Mouse (Mus musculus) liver, embryonic 12.5 days (tissue): ENCODE results near the gene Csf3. TPM values are rescaled to one million over a fixed set of nuclear protein-coding genes. Genes with fewer than 3 reads are reported as not detected.
A peak's percentile ranks its signal among the peaks of the same experiment; 100 is the strongest.
"Not testable (repeated sequence)": the region's sequence is repeated elsewhere in the genome, so short reads cannot be mapped to it uniquely, and the experiment has no call there.

Experiments used
- ATAC-seq: fragments of 200-750 bp; cut with Nextera tagmentation; 2 replicates; pipeline ENCODE4 v1.8.0; 2017; ENCODE audit warnings: moderate number of reproducible peaks, mild to moderate bottlenecking, moderate library complexity
- H3K27ac ChIP-seq: fragments of 300-500 bp; sonication (generic); 2 replicates; pipeline ENCODE4 v1.5.1; 2016; ENCODE audit warnings: mild to moderate bottlenecking
- H3K27me3 ChIP-seq: fragments of 300-500 bp; sonication (generic); replicated peaks from 2 replicates; pipeline ENCODE4 v1.6.1; 2016; ENCODE audit warnings: mild to moderate bottlenecking, moderate library complexity
- H3K36me3 ChIP-seq: fragments of 300-500 bp; sonication (generic); 2 replicates; pipeline ENCODE4 v1.6.1; 2016; ENCODE audit warnings: mild to moderate bottlenecking, moderate library complexity
- H3K4me1 ChIP-seq: fragments of 300-500 bp; sonication (generic); 2 replicates; pipeline ENCODE4 v1.6.1; 2016
- H3K4me2 ChIP-seq: fragments of 300-500 bp; sonication (generic); 2 replicates; pipeline ENCODE4 v1.6.1; 2016; ENCODE audit warnings: mild to moderate bottlenecking, moderate library complexity
- H3K4me3 ChIP-seq: fragments of 300-500 bp; sonication (generic); 2 replicates; pipeline ENCODE4 v1.5.1; 2016; ENCODE audit warnings: mild to moderate bottlenecking, moderate library complexity
- H3K9ac ChIP-seq: fragments of 300-500 bp; sonication (generic); 2 replicates; pipeline ENCODE4 v1.6.1; 2016; ENCODE audit warnings: mild to moderate bottlenecking, moderate library complexity
- H3K9me3 ChIP-seq: fragments of 300-500 bp; sonication (generic); replicated peaks from 2 replicates; pipeline ENCODE4 v1.6.1; 2016; ENCODE audit warnings: mild to moderate bottlenecking, moderate library complexity
- WGBS: fragments of 180-500 bp; shearing (Covaris S2); methylation state at CpG from one replicate; pipeline ENCODE4 v1.1.7; 2016; ENCODE audit not compliant: insufficient replicate concordance; 5-methylcytosine and 5-hydroxymethylcytosine counted together
- polyA plus RNA-seq: library from polyadenylated mRNA; unstranded; fragments of >200 nt; fragmentation: Nextera tagmentation; extraction: Ambion mirVana; gene quantifications from 2 replicates; pipeline ENCODE4 v1.2.1, GENCODE M21; 2016

Csf3 gene
- not detected in 2 replicates for polyA plus RNA-seq

- peaks cover 30% of the 10 kb centered on the region for H3K36me3 ChIP-seq
- no peak within 1 kb of the TSS for H3K27ac ChIP-seq
- peaks cover 6% of the 10 kb centered on the region for H3K4me1 ChIP-seq
- no peak for ATAC-seq
- H3K9ac ChIP-seq: no peak within 1 kb of the TSS
- WGBS: 51% methylated on average over 10 of the region's 10 CpGs
- no peaks in the 10 kb centered on the region for H3K9me3 ChIP-seq
- H3K27me3 ChIP-seq: peaks cover 15% of the 10 kb centered on the region
- no peak within 1 kb of the TSS for H3K4me3 ChIP-seq
- no peak within 1 kb of the TSS for H3K4me2 ChIP-seq
These were observed at the start of gene Csf3 for GRCm38 (mm10) chr11:98701213-98701670. Gene Csf3, plus strand, starts transcription at chr11:98701263.

- H3K9ac ChIP-seq, H3K27ac ChIP-seq, H3K4me3 ChIP-seq, H3K4me2 ChIP-seq, H3K4me1 ChIP-seq, H3K36me3 ChIP-seq, H3K9me3 ChIP-seq: not testable (repeated sequence)
- WGBS: 8% methylated on average over 7 of the region's 7 CpGs
- 0 out of 2 replicates have a peak, but pooled peaks have one; percentile 24 for ATAC-seq
- peaks cover 41% of the 10 kb centered on the region for H3K27me3 ChIP-seq
These were observed 46.0 kb upstream of the Csf3 start for GRCm38 (mm10) chr11:98655076-98655475.

- Histone ChIP-seq H3K4me2 (no peak overlapping the region), H3K4me3 (no peak overlapping the region), H3K36me3 (no peaks in the 10 kb centered on the region), H3K9me3 (no peaks in the 10 kb centered on the region), H3K4me1 (no peaks in the 10 kb centered on the region), H3K9ac (no peak overlapping the region), H3K27me3 (peaks cover 51% of the 10 kb centered on the region), H3K27ac (no peak overlapping the region)
- WGBS: 8% methylated on average over 6 of the region's 6 CpGs
- no peak for ATAC-seq
These were observed 40.5 kb upstream of the Csf3 start for GRCm38 (mm10) chr11:98660517-98660916.

GRCm38 (mm10) chr11:98664091-98664490 lies 37.0 kb upstream of the Csf3 start, which contains the start of gene Gsdma:
Gene Gsdma, plus strand, starts transcription at chr11:98664351.
- H3K27me3 ChIP-seq: peaks cover 72% of the 10 kb centered on the region
- H3K4me3 ChIP-seq: no peak within 1 kb of the TSS
- H3K9ac ChIP-seq: no peak within 1 kb of the TSS
- no peak within 1 kb of the TSS for H3K4me2 ChIP-seq
- no peak within 1 kb of the TSS for H3K27ac ChIP-seq
- H3K36me3 ChIP-seq: no peaks in the 10 kb centered on the region
- WGBS: 17% methylated on average over 4 of the region's 4 CpGs
- no peaks in the 10 kb centered on the region for H3K4me1 ChIP-seq
- no peak for ATAC-seq
- no peaks in the 10 kb centered on the region for H3K9me3 ChIP-seq

GRCm38 (mm10) chr11:98668984-98669383 lies 32.1 kb upstream of the Csf3 start:
- no peak overlapping the region for H3K9ac ChIP-seq
- no peak overlapping the region for H3K4me3 ChIP-seq
- no peak overlapping the region for H3K4me2 ChIP-seq
- peaks cover 67% of the 10 kb centered on the region for H3K27me3 ChIP-seq
- 23% methylated on average over 2 of the region's 2 CpGs for WGBS
- H3K4me1 ChIP-seq: peaks cover 20% of the 10 kb centered on the region
- no peak overlapping the region for H3K27ac ChIP-seq
- H3K36me3 ChIP-seq: no peaks in the 10 kb centered on the region
- no peaks in the 10 kb centered on the region for H3K9me3 ChIP-seq
- no peak for ATAC-seq

GRCm38 (mm10) chr11:98671284-98671815 lies 29.7 kb upstream of the Csf3 start:
- Histone ChIP-seq H3K9me3 (no peaks in the 10 kb centered on the region), H3K9ac (no peak overlapping the region), H3K36me3 (no peaks in the 10 kb centered on the region), H3K27ac (no peak overlapping the region), H3K4me3 (no peak overlapping the region), H3K4me2 (no peak overlapping the region), H3K4me1 (peaks cover 20% of the 10 kb centered on the region), H3K27me3 (peaks cover 54% of the 10 kb centered on the region)
- 37% methylated on average over 3 of the region's 3 CpGs for WGBS
- ATAC-seq: no peak

GRCm38 (mm10) chr11:98671857-98672256 lies 29.2 kb upstream of the Csf3 start:
- peak; percentile 57; the same call in 1 of the 2 replicates for ATAC-seq
- Histone ChIP-seq H3K4me1 (peaks cover 20% of the 10 kb centered on the region), H3K36me3 (no peaks in the 10 kb centered on the region), H3K4me3 (no peak overlapping the region), H3K9me3 (no peaks in the 10 kb centered on the region), H3K27me3 (peaks cover 49% of the 10 kb centered on the region), H3K27ac (no peak overlapping the region), H3K9ac (no peak overlapping the region), H3K4me2 (peak overlapping the region; percentile 39; the same call in 1 of the 2 replicates)
- 20% methylated on average over 5 of the region's 5 CpGs for WGBS

- WGBS: 35% methylated on average over 5 of the region's 5 CpGs
- Histone ChIP-seq H3K27ac (no peak overlapping the region), H3K4me3 (no peak overlapping the region), H3K36me3 (no peaks in the 10 kb centered on the region), H3K9me3 (no peaks in the 10 kb centered on the region), H3K4me2 (peak overlapping the region; percentile 39), H3K27me3 (peaks cover 47% of the 10 kb centered on the region), H3K4me1 (peaks cover 20% of the 10 kb centered on the region), H3K9ac (no peak overlapping the region)
- ATAC-seq: no peak
These were observed 28.6 kb upstream of the Csf3 start for GRCm38 (mm10) chr11:98672482-98672881.

- Histone ChIP-seq H3K4me2 (peak overlapping the region; percentile 39), H3K27me3 (peaks cover 45% of the 10 kb centered on the region), H3K4me1 (peaks cover 20% of the 10 kb centered on the region)
- not testable (repeated sequence) for H3K36me3 ChIP-seq, H3K9ac ChIP-seq, H3K4me3 ChIP-seq, H3K27ac ChIP-seq, H3K9me3 ChIP-seq
- peak; percentile 67; the same call in 1 of the 2 replicates for ATAC-seq
- whole genome bisulfite sequencing: 3% methylated on average over 7 of the region's 7 CpGs
These were observed 27.9 kb upstream of the Csf3 start for GRCm38 (mm10) chr11:98673136-98673535.

GRCm38 (mm10) chr11:98675829-98676363 lies 25.2 kb upstream of the Csf3 start:
- no peak overlapping the region for H3K9ac ChIP-seq
- H3K27me3 ChIP-seq: peaks cover 23% of the 10 kb centered on the region
- H3K36me3 ChIP-seq: no peaks in the 10 kb centered on the region
- no peak overlapping the region for H3K4me2 ChIP-seq
- WGBS: 24% methylated on average over 7 of the region's 7 CpGs
- H3K4me3 ChIP-seq: no peak overlapping the region
- ATAC-seq: no peak
- no peaks in the 10 kb centered on the region for H3K9me3 ChIP-seq
- peaks cover 20% of the 10 kb centered on the region for H3K4me1 ChIP-seq
- no peak overlapping the region for H3K27ac ChIP-seq

GRCm38 (mm10) chr11:98680023-98680422 lies 21.0 kb upstream of the Csf3 start:
- peaks cover 25% of the 10 kb centered on the region for H3K4me1 ChIP-seq
- H3K4me2 ChIP-seq: no peak overlapping the region
- no peaks in the 10 kb centered on the region for H3K9me3 ChIP-seq
- no peak overlapping the region for H3K9ac ChIP-seq
- ATAC-seq: no peak
- H3K27ac ChIP-seq: no peak overlapping the region
- peaks cover 14% of the 10 kb centered on the region for H3K27me3 ChIP-seq
- H3K36me3 ChIP-seq: peaks cover 10% of the 10 kb centered on the region
- 90% methylated on average over 1 of the region's 1 CpGs for WGBS
- H3K4me3 ChIP-seq: no peak overlapping the region

GRCm38 (mm10) chr11:98680595-98680994 lies 20.5 kb upstream of the Csf3 start:
- H3K4me2 ChIP-seq, H3K27ac ChIP-seq, H3K4me3 ChIP-seq, H3K9me3 ChIP-seq, H3K9ac ChIP-seq, ATAC-seq: not testable (repeated sequence)
- peaks cover 12% of the 10 kb centered on the region; the same call in 1 of the 2 replicates for H3K27me3 ChIP-seq
- 80% methylated on average over 4 of the region's 4 CpGs for WGBS
- peaks cover 25% of the 10 kb centered on the region for H3K4me1 ChIP-seq
- H3K36me3 ChIP-seq: peaks cover 15% of the 10 kb centered on the region
